Mouse (Mus musculus) kidney, adult 2 months (tissue): ENCODE results near the gene Zmiz1. TPM values are rescaled to one million over a fixed set of nuclear protein-coding genes. Genes with fewer than 3 reads are reported as not detected.

ENCODE experiments used
- DNase-seq: peaks from one replicate; pipeline ENCODE4 v3.0.0; 2021
- H3K27ac ChIP-seq: fragments of 200-500 bp; 2 replicates; pipeline ENCODE4 v1.5.1; 2012; ENCODE audit warnings: low read depth, low read length, control low read depth, inconsistent platforms; ENCODE audit not compliant: insufficient read depth
- H3K27me3 ChIP-seq: fragments of 200-500 bp; replicated peaks from 2 replicates; pipeline ENCODE4 v1.6.1; 2012; ENCODE audit warnings: mild to moderate bottlenecking, moderate library complexity, low read length, inconsistent platforms; ENCODE audit not compliant: control insufficient read depth, insufficient read depth
- H3K36me3 ChIP-seq: fragments of 200-500 bp; 2 replicates; pipeline ENCODE4 v1.6.1; 2012; ENCODE audit warnings: mild to moderate bottlenecking, moderate library complexity, low read length, inconsistent platforms; ENCODE audit not compliant: control insufficient read depth, insufficient read depth
- H3K4me1 ChIP-seq: fragments of 200-500 bp; 2 replicates; pipeline ENCODE4 v1.6.1; 2011; ENCODE audit warnings: low read length; ENCODE audit not compliant: control insufficient read depth, insufficient read depth
- H3K4me3 ChIP-seq: fragments of 200-500 bp; 2 replicates; pipeline ENCODE4 v1.5.1; 2011; ENCODE audit warnings: mild to moderate bottlenecking, low read depth, low read length, control low read depth; ENCODE audit not compliant: insufficient read depth
- CTCF ChIP-seq: fragments of 200-500 bp; conservative IDR thresholded peaks from 2 replicates; pipeline ENCODE4 v1.5.1; 2011; ENCODE audit warnings: low read depth, mild to moderate bottlenecking, control low read depth, low read length, moderate library complexity, mixed read lengths; ENCODE audit not compliant: insufficient read depth, insufficient read length
- POLR2A ChIP-seq: fragments of 200-500 bp; IDR thresholded peaks from one replicate; pipeline ENCODE4 v1.6.1; 2011; ENCODE audit warnings: low read depth, low read length, control low read depth
- WGBS: fragments of 180-500 bp; shearing (Covaris S2); methylation state at CpG from one replicate; pipeline ENCODE4 v1.1.7; 2018; 5-methylcytosine and 5-hydroxymethylcytosine counted together
- polyA plus RNA-seq: library from polyadenylated mRNA; depleted of rRNA; stranded (reverse); fragments of >200 nt; gene quantifications from 2 replicates; pipeline ENCODE4 v1.2.3, GENCODE M21; 2012

The Zmiz1 gene
- polyA plus RNA-seq, 1 experiment = 42.6 TPM

- peaks cover 39% of the 10 kb centered on the region for H3K4me1 ChIP-seq
- no peaks in the 10 kb centered on the region; the same call in 1 of the 2 replicates for H3K36me3 ChIP-seq
- no peak overlapping the region for H3K4me3 ChIP-seq
- DNase-seq = peak; percentile 54
- 52% methylated on average over 5 of the region's 5 CpGs for WGBS
- no peak overlapping the region for H3K27ac ChIP-seq
- no peaks in the 10 kb centered on the region for H3K27me3 ChIP-seq
- TF ChIP-seq CTCF (no peak), POLR2A (no peak)
Measured at GRCm38 (mm10) chr14:25614684-25615083, 155.7 kb downstream of the Zmiz1 start.

GRCm38 (mm10) chr14:25615602-25616001, 156.6 kb downstream of the Zmiz1 start:
- Histone ChIP-seq H3K36me3 (no peaks in the 10 kb centered on the region; the same call in 1 of the 2 replicates), H3K4me3 (no peak overlapping the region), H3K27me3 (no peaks in the 10 kb centered on the region), H3K27ac (no peak overlapping the region), H3K4me1 (peaks cover 30% of the 10 kb centered on the region)
- no peak for DNase-seq
- no peak for TF ChIP-seq CTCF
- TF ChIP-seq POLR2A = no peak
- 79% methylated on average over 8 of the region's 8 CpGs for WGBS

- peaks cover 25% of the 10 kb centered on the region for H3K4me1 ChIP-seq
- DNase-seq = no peak
- no peak overlapping the region for H3K4me3 ChIP-seq
- WGBS = 63% methylated on average over 15 of the region's 15 CpGs
- H3K27ac ChIP-seq = no peak overlapping the region
- no peaks in the 10 kb centered on the region for H3K27me3 ChIP-seq
- TF ChIP-seq POLR2A (no peak), CTCF (no peak)
- H3K36me3 ChIP-seq = no peaks in the 10 kb centered on the region; the same call in 1 of the 2 replicates
Measured at GRCm38 (mm10) chr14:25616009-25616723, 157.2 kb downstream of the Zmiz1 start.

GRCm38 (mm10) chr14:25617264-25617663, 158.3 kb downstream of the Zmiz1 start:
- H3K4me1 ChIP-seq = peaks cover 14% of the 10 kb centered on the region
- H3K36me3 ChIP-seq = no peaks in the 10 kb centered on the region; the same call in 1 of the 2 replicates
- WGBS = 73% methylated on average over 4 of the region's 4 CpGs
- TF ChIP-seq CTCF (no peak), POLR2A (no peak)
- no peaks in the 10 kb centered on the region for H3K27me3 ChIP-seq
- DNase-seq = no peak
- H3K4me3 ChIP-seq = no peak overlapping the region
- no peak overlapping the region for H3K27ac ChIP-seq

- TF ChIP-seq POLR2A = no peak
- TF ChIP-seq CTCF = no peak
- 80% methylated on average over 4 of the region's 4 CpGs for WGBS
- no peaks in the 10 kb centered on the region; the same call in 1 of the 2 replicates for H3K36me3 ChIP-seq
- peaks cover 13% of the 10 kb centered on the region for H3K4me1 ChIP-seq
- no peaks in the 10 kb centered on the region for H3K27me3 ChIP-seq
- no peak overlapping the region for H3K27ac ChIP-seq
- H3K4me3 ChIP-seq = no peak overlapping the region
- no peak for DNase-seq
Measured at GRCm38 (mm10) chr14:25619066-25619762, 160.2 kb downstream of the Zmiz1 start.

GRCm38 (mm10) chr14:25620766-25621165, 161.8 kb downstream of the Zmiz1 start:
- no peaks in the 10 kb centered on the region; the same call in 1 of the 2 replicates for H3K36me3 ChIP-seq
- no peak overlapping the region for H3K27ac ChIP-seq
- 43% methylated on average over 4 of the region's 4 CpGs for WGBS
- H3K4me3 ChIP-seq = no peak overlapping the region
- no peak for TF ChIP-seq POLR2A
- TF ChIP-seq CTCF = no peak
- no peaks in the 10 kb centered on the region for H3K27me3 ChIP-seq
- no peak for DNase-seq
- peaks cover 7% of the 10 kb centered on the region for H3K4me1 ChIP-seq

GRCm38 (mm10) chr14:25623698-25624097, 164.7 kb downstream of the Zmiz1 start:
- no peak for DNase-seq
- peak overlapping the region; percentile 28; the same call in 1 of the 2 replicates for H3K27ac ChIP-seq
- no peak overlapping the region for H3K4me3 ChIP-seq
- peaks cover 12% of the 10 kb centered on the region for H3K4me1 ChIP-seq
- H3K36me3 ChIP-seq = no peaks in the 10 kb centered on the region
- WGBS = 34% methylated on average over 7 of the region's 7 CpGs
- no peaks in the 10 kb centered on the region for H3K27me3 ChIP-seq
- no peak for TF ChIP-seq CTCF
- TF ChIP-seq POLR2A = no peak
